Mouse (Mus musculus): ENCODE results near the gene Rab1b.
"Not testable (repeated sequence)": the region's sequence is repeated elsewhere in the genome, so short reads cannot be mapped to it uniquely, and the experiment has no call there.

Gene Rab1b

DNA sequence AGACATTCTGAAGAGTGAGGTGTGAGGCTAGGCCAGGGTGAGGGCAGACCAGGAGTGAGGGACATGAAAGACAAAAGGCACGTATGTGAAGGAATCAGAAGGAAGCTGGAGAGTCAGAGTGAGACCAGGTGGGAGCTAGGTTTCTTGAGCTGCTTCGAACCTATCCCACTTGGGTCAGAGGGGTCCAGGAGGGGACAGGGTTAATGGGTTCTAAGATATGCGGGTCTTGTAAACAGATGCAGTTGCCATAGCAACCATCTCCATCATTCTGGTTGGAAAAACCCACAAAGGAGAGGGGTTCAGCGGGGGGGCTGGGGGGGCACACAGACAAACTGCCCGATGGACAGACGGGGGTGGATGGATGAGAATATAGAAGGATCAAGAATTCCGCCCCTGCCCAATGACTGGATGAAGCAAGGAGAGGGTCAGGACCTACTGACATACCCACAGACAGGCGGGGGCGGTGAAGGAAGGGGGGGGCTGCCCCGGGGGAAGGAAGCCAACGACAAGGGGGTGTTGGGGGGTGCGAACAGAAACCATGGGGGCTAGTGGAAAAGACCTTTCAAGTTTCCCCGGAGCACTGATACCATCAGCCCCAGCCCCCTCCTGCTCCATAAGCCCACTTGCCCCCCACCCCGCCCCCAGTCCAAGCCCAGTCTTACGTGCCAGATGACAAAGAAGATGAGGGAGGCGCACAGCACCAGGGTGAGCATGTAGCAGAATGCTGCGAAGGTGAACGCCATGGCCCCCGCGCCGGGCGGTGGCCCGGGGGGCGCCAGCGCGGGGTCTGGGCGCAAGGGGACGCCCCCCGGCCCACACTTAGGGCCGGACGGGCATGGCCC is 9.1 kb downstream of the Rab1b start:
- no peak for DNase-seq (ENCODE audit: low spot score)

DNA sequence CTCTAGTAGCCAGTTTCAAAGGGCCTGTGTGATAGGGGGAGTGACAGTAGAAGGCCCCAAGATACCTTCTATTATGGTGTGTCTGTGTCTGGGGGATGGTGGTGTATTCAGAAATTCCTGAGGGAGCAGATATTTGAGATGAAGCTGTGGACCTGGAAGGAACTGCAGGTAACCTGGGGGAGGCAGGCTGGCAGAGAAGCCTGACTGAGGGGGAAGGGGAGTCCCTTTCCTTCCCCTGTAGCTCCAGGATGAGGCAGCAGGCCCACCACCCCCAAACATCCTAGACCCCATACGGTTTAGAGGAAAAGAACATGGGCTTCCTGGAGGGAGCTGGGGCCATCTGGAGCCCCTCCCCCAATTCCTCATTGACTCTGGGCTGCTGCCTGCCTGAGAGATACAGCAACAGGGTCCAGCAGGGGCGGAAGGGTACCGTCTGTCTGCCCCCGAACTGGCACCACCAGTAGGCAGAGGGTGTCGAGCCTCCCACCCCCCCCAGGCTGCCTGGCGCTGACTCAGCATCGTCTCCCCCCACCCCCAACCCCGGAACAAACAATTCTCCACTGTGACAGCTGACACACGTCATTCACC is 10.9 kb downstream of the Rab1b start:
- no peak for DNase-seq (ENCODE audit: low spot score)

GRCm38 (mm10) chr19:5094746-5095417 is 12.0 kb downstream of the Rab1b start:
- no peak for DNase-seq (ENCODE audit: low spot score)

DNA sequence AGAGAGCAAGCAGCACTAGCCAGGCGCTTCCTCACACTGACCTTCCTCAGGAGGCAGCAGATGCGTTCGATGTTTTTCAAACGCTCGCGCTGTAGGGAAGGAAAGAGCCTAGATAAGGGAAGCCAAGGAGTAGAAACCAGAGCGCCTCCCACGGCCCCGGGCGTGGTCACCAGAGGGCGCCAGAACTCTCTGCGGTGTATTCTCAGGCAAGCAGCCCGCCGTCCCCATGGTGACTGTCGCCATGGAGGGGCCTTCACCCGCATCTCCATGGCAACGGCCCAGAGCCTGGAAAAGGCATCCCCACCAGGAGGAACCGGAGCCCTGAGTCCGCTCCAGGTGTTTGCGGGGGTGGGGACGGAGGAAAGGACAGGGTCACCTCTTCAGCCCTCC is 12.6 kb downstream of the Rab1b start:
- peak; percentile 93 for DNase-seq (ENCODE audit: low spot score)

DNA sequence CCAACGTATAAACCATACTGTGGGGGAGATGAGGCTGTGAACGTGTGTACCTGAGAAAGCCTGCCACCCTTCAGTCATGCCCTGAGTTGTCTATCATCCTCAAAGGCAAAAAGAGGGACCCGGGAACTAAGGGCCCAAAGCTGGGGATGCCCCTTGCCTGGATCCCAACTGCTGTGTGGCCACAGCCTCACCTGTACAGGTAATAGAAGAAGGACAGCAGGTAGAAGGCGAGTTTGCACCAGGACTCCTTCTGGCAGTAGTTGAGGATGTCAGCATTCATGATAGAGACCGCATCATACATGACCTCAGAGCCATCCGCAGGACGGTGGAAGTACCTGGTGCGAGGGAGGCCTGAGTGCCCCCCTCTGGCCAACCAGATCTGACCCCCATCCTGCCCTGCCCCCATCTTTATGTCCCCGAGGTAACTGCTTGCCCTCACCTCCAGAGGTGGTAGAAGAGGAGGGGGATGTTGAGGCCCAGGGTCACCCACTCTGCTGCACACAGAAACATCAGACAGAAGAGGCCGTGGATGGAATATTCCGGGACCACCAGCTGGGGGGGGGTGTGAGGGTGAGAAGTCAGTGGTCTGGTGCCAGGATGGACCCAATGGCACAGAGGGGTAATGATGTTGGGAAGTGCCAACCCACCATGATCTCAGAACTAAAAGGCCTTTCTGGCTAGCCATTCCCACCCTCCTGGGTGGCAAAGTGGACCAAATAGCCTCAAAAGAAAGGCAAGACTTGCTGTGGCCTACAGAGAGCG is 13.2 kb downstream of the Rab1b start:
- DNase-seq (ENCODE audit: low spot score), result no peak

DNA sequence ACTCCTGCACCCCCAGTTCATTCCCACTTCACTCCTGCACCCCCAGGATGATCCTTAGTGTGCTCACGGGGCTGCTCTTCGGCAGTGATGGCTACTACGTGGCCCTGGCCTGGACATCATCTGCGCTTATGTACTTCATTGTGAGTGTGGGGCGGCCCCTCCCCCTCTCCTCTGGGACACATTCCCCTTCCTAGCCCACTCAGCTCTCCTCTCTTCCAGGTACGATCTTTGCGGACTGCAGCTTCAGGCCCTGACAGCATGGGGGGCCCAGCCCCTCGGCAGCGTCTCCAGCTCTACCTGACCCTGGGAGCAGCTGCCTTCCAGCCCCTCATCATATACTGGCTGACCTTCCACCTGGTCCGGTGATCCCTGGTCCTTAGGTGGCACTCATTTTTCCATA is 14.8 kb downstream of the Rab1b start:
- DNase-seq (ENCODE audit: low spot score), result no peak

GRCm38 (mm10) chr19:5089324-5089723 is 17.5 kb downstream of the Rab1b start:
- no peak for DNase-seq (ENCODE audit: low spot score)

DNA sequence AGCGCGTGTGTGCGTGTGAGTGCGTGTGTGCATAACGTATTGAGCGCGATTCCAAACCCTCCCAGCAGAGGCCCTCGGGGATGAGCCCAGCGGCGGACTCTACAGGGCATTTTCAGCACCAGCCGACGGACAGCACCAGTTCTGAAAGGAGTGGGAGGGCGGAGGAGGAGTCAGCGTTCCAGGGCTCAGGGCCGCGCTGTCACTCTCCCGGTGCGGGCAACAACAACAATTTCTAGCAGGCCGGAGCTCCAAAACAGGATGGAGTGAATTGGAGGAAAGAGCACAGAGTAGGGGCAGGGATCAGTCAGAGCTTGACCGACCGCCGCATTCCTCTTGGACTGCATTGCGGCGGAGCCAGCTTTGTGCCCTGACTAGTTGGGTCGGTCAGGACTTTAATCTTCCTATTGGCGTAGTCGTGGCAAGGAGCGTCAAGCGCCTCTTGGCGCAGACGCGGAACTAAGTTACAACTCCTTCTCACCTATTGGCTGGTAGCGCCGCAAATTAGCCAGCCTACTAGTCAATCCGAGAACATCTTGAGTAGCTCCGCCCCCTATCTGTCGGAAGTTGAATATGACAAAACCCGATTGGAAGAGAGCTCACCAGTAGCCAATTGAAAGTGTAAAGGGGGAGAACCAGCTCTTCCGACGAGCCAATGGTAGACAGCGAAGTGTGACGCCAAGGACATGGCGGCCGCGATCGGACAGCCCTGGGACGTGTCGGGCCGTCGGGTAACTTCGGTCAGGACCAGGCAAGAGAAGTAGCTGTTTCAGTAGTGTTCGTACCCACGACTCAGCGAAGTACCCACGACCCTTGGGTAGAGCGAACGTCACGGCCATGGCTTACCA is 18.8 kb downstream of the Rab1b start, which contains the start of gene Yif1a:
TSS of gene Yif1a (plus strand) at position 655 of the 845 bp plus-strand sequence.
- peak; percentile 99 for DNase-seq (ENCODE audit: low spot score)

- not testable (repeated sequence) for DNase-seq (ENCODE audit: low spot score)
Observed at GRCm38 (mm10) chr19:5086533-5086932, 20.3 kb downstream of the Rab1b start.

DNA sequence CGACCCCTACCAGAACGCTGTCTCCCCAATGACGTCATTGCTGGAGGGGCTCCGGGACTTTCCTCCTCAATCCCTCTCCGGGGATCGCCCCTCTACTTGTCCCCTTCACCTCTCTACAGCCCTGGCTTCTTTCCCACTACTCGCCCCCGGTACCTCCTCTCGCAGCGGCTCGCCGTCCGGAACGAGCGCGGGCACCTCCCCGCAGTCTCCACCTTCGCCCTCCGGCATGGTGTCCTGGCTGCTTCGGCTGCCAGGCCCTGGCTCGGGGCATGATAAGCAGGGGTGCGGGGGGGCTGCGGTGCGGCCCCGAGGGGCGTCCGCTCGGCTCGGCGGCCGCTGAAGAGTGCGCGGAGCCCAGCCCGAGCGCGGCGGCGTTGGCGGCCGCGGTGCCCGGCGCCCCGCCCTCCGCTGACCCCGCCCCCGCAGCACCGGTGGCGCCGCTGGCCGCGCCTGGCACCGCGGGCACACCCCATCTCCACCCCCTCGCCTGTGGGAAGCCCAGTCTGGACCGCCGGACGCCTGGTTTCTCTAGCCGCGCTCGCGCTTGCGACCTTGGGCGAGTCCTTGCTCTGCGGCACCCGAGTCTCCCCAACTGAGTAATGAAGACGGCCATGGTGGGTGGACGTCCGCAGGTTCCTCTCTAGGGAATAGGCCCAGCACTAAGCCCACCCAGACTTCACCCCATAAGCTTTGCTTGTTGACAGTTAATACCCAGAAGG is 21.6 kb downstream of the Rab1b start, which contains the start of gene Tmem151a:
TSS of gene Tmem151a (minus strand) at position 387 of the 719 bp plus-strand sequence.
- DNase-seq (ENCODE audit: low spot score), result no peak

GRCm38 (mm10) chr19:5084834-5085144 is 22.1 kb downstream of the Rab1b start:
- DNase-seq (ENCODE audit: low spot score), result no peak

DNA sequence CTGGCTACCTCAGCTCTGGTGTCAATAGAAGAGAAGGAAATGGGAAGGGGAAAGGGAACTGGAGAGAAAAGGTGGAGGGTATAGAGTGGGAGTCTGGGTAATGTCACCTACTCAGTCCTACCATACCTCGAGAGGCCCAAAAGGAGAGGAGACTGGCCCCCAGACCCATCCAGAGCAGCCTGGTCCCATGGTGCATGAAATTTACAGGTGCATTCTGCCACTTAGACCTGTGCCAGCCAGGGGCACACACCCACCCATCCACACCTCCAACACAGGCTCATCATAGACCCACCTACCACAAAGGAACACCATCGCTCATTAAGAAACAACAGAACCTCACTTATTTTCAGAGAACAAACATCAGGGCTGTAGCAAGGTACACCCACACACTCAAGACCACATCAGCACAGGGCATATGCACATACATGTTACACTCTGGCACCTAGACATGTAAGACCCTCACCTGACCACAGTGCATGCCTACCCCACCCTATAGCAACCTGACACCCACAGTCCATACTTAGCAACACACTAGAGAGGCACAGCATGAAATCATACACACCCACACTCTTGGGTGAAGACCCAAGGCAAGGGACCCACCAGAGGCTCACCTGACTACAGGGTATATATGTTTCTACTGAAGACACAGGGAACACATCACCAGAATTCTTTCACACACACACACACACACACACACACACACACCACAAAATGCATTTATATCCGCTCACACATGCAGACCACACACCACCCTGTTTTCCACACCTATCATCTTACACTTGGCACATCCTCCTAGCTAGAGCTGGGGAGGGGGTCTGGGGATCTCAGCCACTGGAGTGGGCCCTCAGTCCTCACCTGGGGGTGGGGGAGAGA is 22.7 kb downstream of the Rab1b start:
- DNase-seq (ENCODE audit: low spot score), result no peak

GRCm38 (mm10) chr19:5082596-5082995 is 24.3 kb downstream of the Rab1b start:
- no peak for DNase-seq (ENCODE audit: low spot score)

- DNase-seq (ENCODE audit: low spot score), result no peak
Observed at GRCm38 (mm10) chr19:5082005-5082404, 24.9 kb downstream of the Rab1b start.

GRCm38 (mm10) chr19:5079279-5079678 is 27.6 kb downstream of the Rab1b start:
- DNase-seq (ENCODE audit: low spot score), result no peak

DNA sequence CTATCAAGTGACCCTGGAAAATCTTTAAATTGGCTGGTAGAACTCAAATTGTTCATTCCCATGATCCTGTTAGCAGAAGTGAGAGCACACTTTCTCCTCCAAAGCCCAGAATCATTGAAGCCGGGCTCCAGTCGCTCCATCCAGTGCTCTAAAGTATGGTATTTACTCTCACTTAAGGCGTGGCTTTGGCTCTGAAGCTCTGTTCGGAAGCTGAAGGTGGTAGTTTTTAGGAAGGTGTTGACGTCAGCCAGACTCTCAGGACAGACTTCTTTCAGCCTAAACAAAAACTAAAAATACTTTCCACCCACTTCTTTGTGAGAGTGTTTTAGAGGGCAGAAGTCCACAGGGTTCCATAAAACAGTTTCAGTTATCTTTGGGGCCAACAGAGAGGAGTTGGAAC is 33.4 kb downstream of the Rab1b start:
- no peak for DNase-seq (ENCODE audit: low spot score)

- no peak for DNase-seq (ENCODE audit: low spot score)
Observed at GRCm38 (mm10) chr19:5073028-5073427, 33.8 kb downstream of the Rab1b start.

DNA sequence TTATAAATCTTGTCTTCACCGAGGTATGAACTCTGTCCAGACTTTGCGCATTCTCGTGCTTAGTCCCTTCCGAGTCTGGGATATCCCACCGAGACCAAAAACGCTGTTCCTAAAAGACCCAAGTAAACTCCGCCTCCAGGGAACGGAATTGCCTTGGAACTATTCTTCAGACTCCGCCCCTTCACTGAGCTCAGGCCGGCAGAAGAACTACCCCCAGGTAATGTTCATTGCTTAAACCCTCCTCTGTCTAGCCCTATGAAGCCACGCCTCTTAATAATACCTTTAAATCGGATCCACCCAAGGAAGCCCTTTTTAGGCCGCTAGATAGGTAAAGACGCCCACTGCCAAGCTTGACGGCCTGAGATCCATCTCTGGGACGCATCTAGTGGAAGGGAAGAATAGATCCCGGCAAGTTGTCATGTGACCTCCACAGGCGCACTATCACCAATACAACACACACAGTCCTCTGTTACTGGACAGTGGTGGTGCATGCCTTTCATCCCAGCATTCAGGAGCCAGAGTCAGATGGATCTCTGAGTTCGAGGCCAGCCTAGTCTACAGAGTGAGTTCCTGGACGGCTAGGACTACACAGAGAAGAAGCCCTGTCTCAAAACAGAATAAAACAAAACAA is 34.4 kb downstream of the Rab1b start:
- DNase-seq (ENCODE audit: low spot score), result no peak

All from layer of hippocampus, adult 9-10 months (tissue).